Mouse (Mus musculus) forebrain, embryonic 11.5 days (tissue): ENCODE results near the gene Trmt112. TPM values are rescaled to one million over a fixed set of nuclear protein-coding genes. Genes with fewer than 3 reads are reported as not detected.

Experiments
- ATAC-seq: fragments of 200-750 bp; cut with Nextera tagmentation; replicated peaks from 2 replicates; pipeline ENCODE4 v1.8.0; 2017; ENCODE audit warnings: moderate TSS enrichment; ENCODE audit not compliant: low FRiP score
- DNase-seq: peaks from one replicate; pipeline ENCODE4 v3.0.0-alpha.2; 2017; ENCODE audit warnings: low spot score
- H3K27ac ChIP-seq: fragments of 300-500 bp; sonication (generic); 2 replicates; pipeline ENCODE4 v1.5.1; 2014; ENCODE audit warnings: low read depth, low read length
- H3K27me3 ChIP-seq: fragments of 300-500 bp; sonication (generic); 2 replicates; pipeline ENCODE4 v1.6.1; 2014; ENCODE audit warnings: mild to moderate bottlenecking, low read length, mixed read lengths; ENCODE audit not compliant: control insufficient read depth, insufficient read depth
- H3K36me3 ChIP-seq: fragments of 300-500 bp; sonication (generic); 2 replicates; pipeline ENCODE4 v1.6.1; 2014; ENCODE audit warnings: mild to moderate bottlenecking, low read length, moderate library complexity, mixed read lengths; ENCODE audit not compliant: control insufficient read depth, insufficient read depth
- H3K4me1 ChIP-seq: fragments of 300-500 bp; sonication (generic); replicated peaks from 2 replicates; pipeline ENCODE4 v1.6.1; 2014; ENCODE audit warnings: low read length, mixed read lengths; ENCODE audit not compliant: control insufficient read depth, insufficient read depth
- H3K4me2 ChIP-seq: fragments of 300-500 bp; sonication (generic); 2 replicates; pipeline ENCODE4 v1.6.1; 2014; ENCODE audit warnings: low read depth, mild to moderate bottlenecking, low read length, moderate library complexity, mixed read lengths; ENCODE audit not compliant: severe bottlenecking
- H3K4me3 ChIP-seq: fragments of 300-500 bp; sonication (generic); 2 replicates; pipeline ENCODE4 v1.5.1; 2014; ENCODE audit warnings: low read depth, low read length
- H3K9ac ChIP-seq: fragments of 300-500 bp; sonication (generic); 2 replicates; pipeline ENCODE4 v1.6.1; 2014; ENCODE audit warnings: low read length
- H3K9me3 ChIP-seq: fragments of 300-500 bp; sonication (generic); 2 replicates; pipeline ENCODE4 v1.6.1; 2016; ENCODE audit warnings: low read length, mixed read lengths; ENCODE audit not compliant: control insufficient read depth
- WGBS: fragments of 180-500 bp; shearing (Covaris S2); extraction: QIAGEN DNeasy Blood & Tissue Kit; methylation state at CpG from one replicate; pipeline ENCODE4 v1.1.7; 2014; 5-methylcytosine and 5-hydroxymethylcytosine counted together
- polyA plus RNA-seq: library from polyadenylated mRNA; unstranded; fragments of >200 nt; fragmentation: Nextera tagmentation; extraction: Ambion mirVana; gene quantifications from 2 replicates; pipeline ENCODE4 v1.2.1, GENCODE M21; 2014

Gene Trmt112
- polyA plus RNA-seq, 1 experiment from 2014 or later, result 152 TPM

- 2% methylated on average over 39 of the region's 48 CpGs for WGBS
- Histone ChIP-seq H3K36me3 (no peaks in the 10 kb centered on the region), H3K27ac (peak overlapping the region; percentile 72), H3K4me1 (peaks cover 17% of the 10 kb centered on the region; the same call in 1 of the 2 replicates), H3K4me3 (peak overlapping the region; percentile 86), H3K4me2 (peak overlapping the region; percentile 64), H3K27me3 (peaks cover 33% of the 10 kb centered on the region), H3K9me3 (no peaks in the 10 kb centered on the region), H3K9ac (peak overlapping the region; percentile 86)
- ATAC-seq (no peak; the same call in 1 of the 2 replicates), DNase-seq (no peak)
Observed at GRCm38 (mm10) chr19:6920741-6921636, 11.5 kb downstream of the Trmt112 start.

- DNase-seq (peak; percentile 100), ATAC-seq (peak; percentile 94)
- H3K4me1 ChIP-seq, result peaks cover 18% of the 10 kb centered on the region; the same call in 1 of the 2 replicates
- peaks cover 42% of the 10 kb centered on the region for H3K27me3 ChIP-seq
- H3K27ac ChIP-seq, result peak within 1 kb of the TSS; percentile 72
- no peaks in the 10 kb centered on the region for H3K36me3 ChIP-seq
- H3K4me2 ChIP-seq, result peak within 1 kb of the TSS; percentile 64
- peak within 1 kb of the TSS; percentile 86 for H3K4me3 ChIP-seq
- H3K9me3 ChIP-seq, result no peaks in the 10 kb centered on the region
- H3K9ac ChIP-seq, result peak within 1 kb of the TSS; percentile 86
- 1% methylated on average over 47 of the region's 66 CpGs for WGBS
Observed at GRCm38 (mm10) chr19:6921647-6922567, 12.4 kb downstream of the Trmt112 start, which contains the start of gene Esrra. Gene Esrra, minus strand, starts transcription at chr19:6921813.

GRCm38 (mm10) chr19:6922901-6923735, 13.6 kb downstream of the Trmt112 start:
- WGBS, result 59% methylated on average over 6 of the region's 6 CpGs
- no peaks in the 10 kb centered on the region for H3K36me3 ChIP-seq
- DNase-seq (no peak), ATAC-seq (no peak)
- H3K27me3 ChIP-seq, result peaks cover 55% of the 10 kb centered on the region
- H3K4me3 ChIP-seq, result no peak overlapping the region
- H3K9me3 ChIP-seq, result no peaks in the 10 kb centered on the region
- H3K4me2 ChIP-seq, result no peak overlapping the region
- no peak overlapping the region for H3K9ac ChIP-seq
- H3K27ac ChIP-seq, result no peak overlapping the region
- peaks cover 21% of the 10 kb centered on the region; the same call in 1 of the 2 replicates for H3K4me1 ChIP-seq

GRCm38 (mm10) chr19:6924461-6925306, 15.2 kb downstream of the Trmt112 start:
- no peak for ATAC-seq
- Histone ChIP-seq H3K27ac (no peak overlapping the region), H3K9me3 (no peaks in the 10 kb centered on the region), H3K27me3 (peaks cover 60% of the 10 kb centered on the region), H3K4me2 (0 out of 2 replicates have a peak overlapping the region, but pooled peaks have one; percentile 15), H3K4me3 (peak overlapping the region; percentile 5; the same call in 1 of the 2 replicates), H3K4me1 (peaks cover 21% of the 10 kb centered on the region; the same call in 1 of the 2 replicates), H3K9ac (no peak overlapping the region), H3K36me3 (no peaks in the 10 kb centered on the region)
- WGBS, result 4% methylated on average over 39 of the region's 39 CpGs
- peak; percentile 88 for DNase-seq

GRCm38 (mm10) chr19:6925307-6925573, 15.7 kb downstream of the Trmt112 start, which contains the start of gene Catsperz:
Gene Catsperz, minus strand, starts transcription at chr19:6925380.
- no peaks in the 10 kb centered on the region for H3K9me3 ChIP-seq
- peaks cover 17% of the 10 kb centered on the region; the same call in 1 of the 2 replicates for H3K4me1 ChIP-seq
- H3K4me2 ChIP-seq, result 0 out of 2 replicates have a peak within 1 kb of the TSS, but pooled peaks have one; percentile 15
- H3K27ac ChIP-seq, result no peak within 1 kb of the TSS
- ATAC-seq (no peak), DNase-seq (no peak)
- H3K36me3 ChIP-seq, result no peaks in the 10 kb centered on the region
- H3K9ac ChIP-seq, result no peak within 1 kb of the TSS
- H3K27me3 ChIP-seq, result peaks cover 62% of the 10 kb centered on the region
- H3K4me3 ChIP-seq, result peak within 1 kb of the TSS; percentile 9; the same call in 1 of the 2 replicates
- 3% methylated on average over 9 of the region's 9 CpGs for WGBS

GRCm38 (mm10) chr19:6925611-6926329, 16.3 kb downstream of the Trmt112 start:
- Histone ChIP-seq H3K9me3 (no peaks in the 10 kb centered on the region), H3K9ac (no peak overlapping the region), H3K4me1 (peaks cover 12% of the 10 kb centered on the region; the same call in 1 of the 2 replicates), H3K4me3 (peak overlapping the region; percentile 9; the same call in 1 of the 2 replicates), H3K27ac (no peak overlapping the region), H3K27me3 (peaks cover 64% of the 10 kb centered on the region), H3K36me3 (no peaks in the 10 kb centered on the region), H3K4me2 (no peak overlapping the region)
- DNase-seq (no peak), ATAC-seq (no peak)
- WGBS, result 6% methylated on average over 40 of the region's 40 CpGs
